Mouse (Mus musculus): ENCODE results near the gene Nlgn2. TPM values are rescaled to one million over a fixed set of nuclear protein-coding genes. Genes with fewer than 3 reads are reported as not detected.

The Nlgn2 gene
- polyA plus RNA-seq, 1 experiment: 10.7 TPM

GRCm38 (mm10) chr11:69816520-69816919 is 21.1 kb downstream of the Nlgn2 start:
- TF ChIP-seq MYOG (IDR thresholded peaks at IDR 0.05; ENCODE audit: control insufficient read depth, extremely low read depth, insufficient read length): no peak
- TF ChIP-seq FOSL1 (IDR thresholded peaks at IDR 0.05; ENCODE audit: insufficient read depth, low read length, poor library complexity, severe bottlenecking): no peak
- TF ChIP-seq MYOD1 (IDR thresholded peaks at IDR 0.05; ENCODE audit: control insufficient read depth, insufficient read length, low read depth): no peak
- TF ChIP-seq CTCF (IDR thresholded peaks at IDR 0.05; ENCODE audit: control insufficient read depth, insufficient read depth, insufficient read length): no peak
- no peaks in the 10 kb centered on the region for H3K79me2 ChIP-seq (ENCODE audit: control insufficient read depth, insufficient read depth)
- no peaks in the 10 kb centered on the region for H3K79me3 ChIP-seq (ENCODE audit: low read depth)
- no peaks in the 10 kb centered on the region for H3K36me3 ChIP-seq (ENCODE audit: control insufficient read depth, insufficient read depth)
- H3ac ChIP-seq (ENCODE audit: control insufficient read depth, insufficient read length, low read depth): no peak overlapping the region
- H3K4me3 ChIP-seq (ENCODE audit: insufficient read depth, poor library complexity, severe bottlenecking): no peak overlapping the region
- peaks cover 4% of the 10 kb centered on the region for H3K27me3 ChIP-seq (ENCODE audit: control insufficient read depth, insufficient read depth, insufficient read length)

- Histone ChIP-seq H3K79me3 (ENCODE audit: low read depth) (no peaks in the 10 kb centered on the region), H3ac (ENCODE audit: control insufficient read depth, insufficient read length, low read depth) (no peak within 1 kb of the TSS), H3K36me3 (ENCODE audit: control insufficient read depth, insufficient read depth) (no peaks in the 10 kb centered on the region), H3K27me3 (ENCODE audit: control insufficient read depth, insufficient read depth, insufficient read length) (peaks cover 9% of the 10 kb centered on the region), H3K79me2 (ENCODE audit: control insufficient read depth, insufficient read depth) (no peaks in the 10 kb centered on the region), H3K4me3 (ENCODE audit: insufficient read depth, poor library complexity, severe bottlenecking) (no peak within 1 kb of the TSS)
- TF ChIP-seq CTCF (IDR thresholded peaks at IDR 0.05; ENCODE audit: control insufficient read depth, insufficient read depth, insufficient read length): no peak
- no peak for TF ChIP-seq FOSL1 (IDR thresholded peaks at IDR 0.05; ENCODE audit: insufficient read depth, low read length, poor library complexity, severe bottlenecking)
- no peak for TF ChIP-seq MYOG (IDR thresholded peaks at IDR 0.05; ENCODE audit: control insufficient read depth, extremely low read depth, insufficient read length)
- no peak for TF ChIP-seq CEBPB (IDR thresholded peaks at IDR 0.05; ENCODE audit: low read depth)
- no peak for TF ChIP-seq MAX (IDR thresholded peaks at IDR 0.05)
- no peak for TF ChIP-seq USF1 (IDR thresholded peaks at IDR 0.05; ENCODE audit: low read depth)
- no peak for TF ChIP-seq MYOD1 (IDR thresholded peaks at IDR 0.05; ENCODE audit: control insufficient read depth, insufficient read length, low read depth)
Measured at GRCm38 (mm10) chr11:69815155-69815554, 22.4 kb downstream of the Nlgn2 start, which contains the start of gene Gm39566. Gene Gm39566 (minus strand): TSS chr11:69815298.

- Histone ChIP-seq H3K4me3 (ENCODE audit: insufficient read depth, poor library complexity, severe bottlenecking) (no peak overlapping the region), H3K36me3 (ENCODE audit: control insufficient read depth, insufficient read depth) (no peaks in the 10 kb centered on the region), H3ac (ENCODE audit: control insufficient read depth, insufficient read length, low read depth) (no peak overlapping the region), H3K27me3 (ENCODE audit: control insufficient read depth, insufficient read depth, insufficient read length) (peaks cover 9% of the 10 kb centered on the region), H3K79me2 (ENCODE audit: control insufficient read depth, insufficient read depth) (no peaks in the 10 kb centered on the region), H3K79me3 (ENCODE audit: low read depth) (no peaks in the 10 kb centered on the region)
- TF ChIP-seq CTCF (IDR thresholded peaks at IDR 0.05; ENCODE audit: control insufficient read depth, insufficient read depth, insufficient read length) (no peak), MAX (IDR thresholded peaks at IDR 0.05) (no peak), CEBPB (IDR thresholded peaks at IDR 0.05; ENCODE audit: low read depth) (no peak), USF1 (IDR thresholded peaks at IDR 0.05; ENCODE audit: low read depth) (no peak), FOSL1 (IDR thresholded peaks at IDR 0.05; ENCODE audit: insufficient read depth, low read length, poor library complexity, severe bottlenecking) (no peak), MYOG (IDR thresholded peaks at IDR 0.05; ENCODE audit: control insufficient read depth, extremely low read depth, insufficient read length) (no peak), MYOD1 (IDR thresholded peaks at IDR 0.05; ENCODE audit: control insufficient read depth, insufficient read length, low read depth) (no peak)
Measured at GRCm38 (mm10) chr11:69810280-69810679, 27.3 kb downstream of the Nlgn2 start.

- Histone ChIP-seq H3K4me3 (ENCODE audit: insufficient read depth, poor library complexity, severe bottlenecking) (no peak overlapping the region), H3K79me3 (ENCODE audit: low read depth) (no peaks in the 10 kb centered on the region), H3K27me3 (ENCODE audit: control insufficient read depth, insufficient read depth, insufficient read length) (peaks cover 5% of the 10 kb centered on the region), H3K36me3 (ENCODE audit: control insufficient read depth, insufficient read depth) (no peaks in the 10 kb centered on the region), H3K79me2 (ENCODE audit: control insufficient read depth, insufficient read depth) (no peaks in the 10 kb centered on the region), H3ac (ENCODE audit: control insufficient read depth, insufficient read length, low read depth) (no peak overlapping the region)
- TF ChIP-seq CTCF (IDR thresholded peaks at IDR 0.05; ENCODE audit: control insufficient read depth, insufficient read depth, insufficient read length) (no peak), CEBPB (IDR thresholded peaks at IDR 0.05; ENCODE audit: low read depth) (no peak), MAX (IDR thresholded peaks at IDR 0.05) (no peak), MYOG (IDR thresholded peaks at IDR 0.05; ENCODE audit: control insufficient read depth, extremely low read depth, insufficient read length) (no peak), USF1 (IDR thresholded peaks at IDR 0.05; ENCODE audit: low read depth) (no peak), MYOD1 (IDR thresholded peaks at IDR 0.05; ENCODE audit: control insufficient read depth, insufficient read length, low read depth) (no peak), FOSL1 (IDR thresholded peaks at IDR 0.05; ENCODE audit: insufficient read depth, low read length, poor library complexity, severe bottlenecking) (no peak)
Measured at GRCm38 (mm10) chr11:69807641-69808040, 29.9 kb downstream of the Nlgn2 start.

- Histone ChIP-seq H3K27me3 (ENCODE audit: control insufficient read depth, insufficient read depth, insufficient read length) (peaks cover 3% of the 10 kb centered on the region), H3K4me3 (ENCODE audit: insufficient read depth, poor library complexity, severe bottlenecking) (no peak overlapping the region), H3K36me3 (ENCODE audit: control insufficient read depth, insufficient read depth) (no peaks in the 10 kb centered on the region), H3K79me2 (ENCODE audit: control insufficient read depth, insufficient read depth) (no peaks in the 10 kb centered on the region), H3K79me3 (ENCODE audit: low read depth) (no peaks in the 10 kb centered on the region), H3ac (ENCODE audit: control insufficient read depth, insufficient read length, low read depth) (no peak overlapping the region)
- TF ChIP-seq MYOG (IDR thresholded peaks at IDR 0.05; ENCODE audit: control insufficient read depth, extremely low read depth, insufficient read length): no peak
- no peak for TF ChIP-seq CEBPB (IDR thresholded peaks at IDR 0.05; ENCODE audit: low read depth)
- TF ChIP-seq MYOD1 (IDR thresholded peaks at IDR 0.05; ENCODE audit: control insufficient read depth, insufficient read length, low read depth): no peak
- no peak for TF ChIP-seq FOSL1 (IDR thresholded peaks at IDR 0.05; ENCODE audit: insufficient read depth, low read length, poor library complexity, severe bottlenecking)
- no peak for TF ChIP-seq MAX (IDR thresholded peaks at IDR 0.05)
- TF ChIP-seq USF1 (IDR thresholded peaks at IDR 0.05; ENCODE audit: low read depth): no peak
- TF ChIP-seq CTCF (IDR thresholded peaks at IDR 0.05; ENCODE audit: control insufficient read depth, insufficient read depth, insufficient read length): no peak
Measured at GRCm38 (mm10) chr11:69806378-69806777, 31.2 kb downstream of the Nlgn2 start.

Data from C2C12 (cell line).